Mouse (Mus musculus) midbrain, postnatal 0 days (tissue): ENCODE measurements around the gene Det1. TPM values are rescaled to one million over a fixed set of nuclear protein-coding genes. Genes with fewer than 3 reads are reported as not detected.

ENCODE experiments used
- ATAC-seq: fragments of 200-750 bp; cut with Nextera tagmentation; 2 replicates; pipeline ENCODE4 v1.8.0; 2017; ENCODE audit warnings: moderate number of reproducible peaks, mild to moderate bottlenecking, moderate TSS enrichment, moderate library complexity; ENCODE audit not compliant: low FRiP score
- DNase-seq: peaks from one replicate; pipeline ENCODE4 v3.0.0-alpha.2; 2015; ENCODE audit warnings: low spot score
- H3K27ac ChIP-seq: fragments of 300-500 bp; sonication (generic); 2 replicates; pipeline ENCODE4 v1.5.1; 2014; ENCODE audit warnings: low read depth, mild to moderate bottlenecking, low read length, mixed read lengths
- H3K27me3 ChIP-seq: fragments of 300-500 bp; sonication (generic); 2 replicates; pipeline ENCODE4 v1.6.1; 2014; ENCODE audit warnings: low read length, control low read depth, mixed read lengths; ENCODE audit not compliant: insufficient read depth
- H3K36me3 ChIP-seq: fragments of 300-500 bp; sonication (generic); 2 replicates; pipeline ENCODE4 v1.6.1; 2014; ENCODE audit warnings: low read length, control low read depth, mixed read lengths; ENCODE audit not compliant: insufficient read depth
- H3K4me1 ChIP-seq: fragments of 300-500 bp; sonication (generic); 2 replicates; pipeline ENCODE4 v1.6.1; 2014; ENCODE audit warnings: mild to moderate bottlenecking, control low read depth, antibody characterized with exemption, low read length, mixed read lengths; ENCODE audit not compliant: insufficient read depth
- H3K4me2 ChIP-seq: fragments of 300-500 bp; sonication (generic); 2 replicates; pipeline ENCODE4 v1.6.1; 2014; ENCODE audit warnings: low read depth, mild to moderate bottlenecking, low read length, mixed read lengths; ENCODE audit not compliant: poor library complexity, severe bottlenecking
- H3K4me3 ChIP-seq: fragments of 300-500 bp; sonication (generic); 2 replicates; pipeline ENCODE4 v1.5.1; 2014; ENCODE audit warnings: low read depth, mild to moderate bottlenecking, low read length, moderate library complexity
- H3K9ac ChIP-seq: fragments of 300-500 bp; sonication (generic); replicated peaks from 2 replicates; pipeline ENCODE4 v1.6.1; 2014; ENCODE audit warnings: mild to moderate bottlenecking, low read length, moderate library complexity, mixed read lengths; ENCODE audit not compliant: poor library complexity, severe bottlenecking
- H3K9me3 ChIP-seq: fragments of 300-500 bp; sonication (generic); 2 replicates; pipeline ENCODE4 v1.6.1; 2016; ENCODE audit warnings: low read length, control low read depth
- CTCF ChIP-seq: IDR thresholded peaks from 2 replicates; pipeline ENCODE4 v1.5.1; 2016; ENCODE audit warnings: antibody characterized with exemption, mild to moderate bottlenecking
- whole genome bisulfite sequencing: fragments of 180-500 bp; shearing (Covaris S2); extraction: QIAGEN DNeasy Blood & Tissue Kit; methylation state at CpG from one replicate; pipeline ENCODE4 v1.1.7; 2014; 5-methylcytosine and 5-hydroxymethylcytosine counted together
- polyA plus RNA-seq: library from polyadenylated mRNA; unstranded; fragments of >200 nt; fragmentation: Nextera tagmentation; extraction: Ambion mirVana; gene quantifications from 2 replicates; pipeline ENCODE4 v1.2.1, GENCODE M21; 2015
- total RNA-seq: library from RNA; depleted of rRNA; stranded (reverse); fragments of >200 nt; gene quantifications from 2 replicates; pipeline ENCODE4 v1.2.3, GENCODE M21; 2014; rRNA removed

Det1 gene
- total RNA-seq (12.1 and 13.2 TPM in 2 replicates), polyA plus RNA-seq (5.8 and 6.2 TPM in 2 replicates)

GRCm38 (mm10) chr7:78846737-78847434 is at the start of gene Det1:
Det1 (minus strand) TSS chr7:78847263.
- H3K9ac ChIP-seq: peak within 1 kb of the TSS; percentile 94
- ATAC-seq (peak; percentile 94), DNase-seq (peak; percentile 94)
- H3K4me1 ChIP-seq: peaks cover 7% of the 10 kb centered on the region
- under 1% methylated on average over 50 of the region's 54 CpGs for WGBS
- H3K9me3 ChIP-seq: no peaks in the 10 kb centered on the region
- peak within 1 kb of the TSS; percentile 74 for H3K4me3 ChIP-seq
- H3K27ac ChIP-seq: peak within 1 kb of the TSS; percentile 86
- H3K27me3 ChIP-seq: no peaks in the 10 kb centered on the region; the same call in 1 of the 2 replicates
- peak within 1 kb of the TSS; percentile 71 for H3K4me2 ChIP-seq
- TF ChIP-seq CTCF: peak; percentile 96
- H3K36me3 ChIP-seq: peaks cover 19% of the 10 kb centered on the region

DNA sequence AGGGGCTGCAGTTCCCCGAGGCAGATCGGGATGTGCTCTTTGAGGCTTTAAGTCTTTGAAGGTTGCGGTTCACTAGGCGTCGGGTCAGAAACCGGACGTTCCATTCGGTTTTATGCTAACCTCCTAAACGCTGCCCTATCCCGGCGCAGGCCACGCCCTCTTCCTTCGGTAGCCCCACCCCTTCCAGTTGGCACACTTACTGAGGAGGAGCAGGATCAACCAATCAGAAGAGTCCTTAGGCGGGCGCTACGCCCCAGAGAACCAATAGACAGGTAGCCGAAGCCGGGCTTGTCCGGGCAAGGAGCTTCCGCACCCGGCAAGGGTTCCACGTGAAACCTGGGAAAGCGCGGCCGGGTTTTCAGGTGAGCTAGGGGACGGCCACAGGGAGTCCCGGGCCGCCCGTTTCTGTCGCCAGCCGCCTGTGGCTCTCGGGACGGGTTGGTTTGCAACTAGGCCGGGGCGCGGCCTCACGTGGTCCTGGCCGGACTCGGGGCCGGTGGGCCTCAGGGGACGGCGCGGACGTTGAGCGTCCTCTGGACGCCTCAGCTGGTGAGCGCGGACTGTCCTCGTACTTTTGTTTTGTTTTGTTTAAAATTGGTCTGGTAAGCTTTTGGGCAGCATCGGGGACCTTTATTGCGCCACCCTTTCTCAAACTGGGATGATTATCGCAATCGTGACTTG is 48.7 kb upstream of the Det1 start, which contains the start of gene Aen:
Aen (plus strand) TSS at position 202 of the 681 bp plus-strand sequence.
- peak within 1 kb of the TSS; percentile 70 for H3K9ac ChIP-seq
- no peaks in the 10 kb centered on the region for H3K36me3 ChIP-seq
- H3K27me3 ChIP-seq: no peaks in the 10 kb centered on the region
- H3K27ac ChIP-seq: no peak within 1 kb of the TSS
- H3K9me3 ChIP-seq: no peaks in the 10 kb centered on the region
- peak within 1 kb of the TSS; percentile 93 for H3K4me2 ChIP-seq
- H3K4me3 ChIP-seq: peak within 1 kb of the TSS; percentile 93
- DNase-seq (peak; percentile 98), ATAC-seq (peak; percentile 97)
- 2% methylated on average over 53 of the region's 53 CpGs for WGBS
- peaks cover 8% of the 10 kb centered on the region; the same call in 1 of the 2 replicates for H3K4me1 ChIP-seq
- TF ChIP-seq CTCF: no peak

DNA sequence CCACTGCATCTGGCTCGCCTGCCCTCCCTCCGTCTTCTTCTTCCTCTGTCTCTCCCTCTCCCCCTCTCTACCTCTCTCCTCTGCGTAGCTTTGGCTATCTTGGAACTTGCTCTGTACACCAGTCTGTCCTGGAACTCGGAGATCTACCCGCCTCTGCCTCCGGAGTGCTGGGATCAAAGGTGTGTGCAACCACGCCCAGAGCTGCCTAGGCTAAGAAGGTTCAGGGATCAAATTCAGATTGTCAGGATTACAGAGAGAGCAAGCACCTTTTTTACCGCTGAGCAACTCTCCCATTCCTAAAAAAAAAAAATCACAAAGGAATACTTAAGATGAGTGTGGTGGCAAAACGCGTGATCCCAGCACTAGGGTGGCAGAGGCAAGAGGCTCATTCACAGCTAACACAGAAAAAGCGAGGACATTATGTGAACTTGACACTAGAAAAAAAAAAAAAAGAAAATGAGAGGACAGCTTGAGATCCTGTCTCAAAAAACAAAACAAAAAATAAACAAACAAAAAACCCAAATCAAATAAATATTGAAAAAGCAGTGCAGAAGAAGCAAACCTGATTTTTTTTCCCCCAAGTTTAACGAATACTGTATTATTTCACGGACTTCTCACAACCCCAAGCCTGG is 48.1 kb upstream of the Det1 start:
- Histone ChIP-seq H3K9me3 (no peaks in the 10 kb centered on the region), H3K4me3 (peak overlapping the region; percentile 93), H3K4me2 (peak overlapping the region; percentile 93), H3K4me1 (peaks cover 8% of the 10 kb centered on the region; the same call in 1 of the 2 replicates), H3K36me3 (no peaks in the 10 kb centered on the region), H3K27ac (no peak overlapping the region), H3K27me3 (no peaks in the 10 kb centered on the region), H3K9ac (peak overlapping the region; percentile 70; the same call in 1 of the 2 replicates)
- no peak for ATAC-seq
- WGBS: 49% methylated on average over 13 of the region's 13 CpGs
- TF ChIP-seq CTCF: no peak
- DNase-seq: no peak

GRCm38 (mm10) chr7:78893917-78894316 is 46.9 kb upstream of the Det1 start:
- no peak overlapping the region for H3K9ac ChIP-seq
- ATAC-seq (no peak), DNase-seq (no peak)
- H3K27ac ChIP-seq: no peak overlapping the region
- H3K4me2 ChIP-seq: no peak overlapping the region
- peaks cover 8% of the 10 kb centered on the region; the same call in 1 of the 2 replicates for H3K4me1 ChIP-seq
- H3K36me3 ChIP-seq: no peaks in the 10 kb centered on the region
- no peaks in the 10 kb centered on the region for H3K27me3 ChIP-seq
- no peaks in the 10 kb centered on the region for H3K9me3 ChIP-seq
- 91% methylated on average over 10 of the region's 10 CpGs for WGBS
- H3K4me3 ChIP-seq: no peak overlapping the region
- TF ChIP-seq CTCF: no peak

DNA sequence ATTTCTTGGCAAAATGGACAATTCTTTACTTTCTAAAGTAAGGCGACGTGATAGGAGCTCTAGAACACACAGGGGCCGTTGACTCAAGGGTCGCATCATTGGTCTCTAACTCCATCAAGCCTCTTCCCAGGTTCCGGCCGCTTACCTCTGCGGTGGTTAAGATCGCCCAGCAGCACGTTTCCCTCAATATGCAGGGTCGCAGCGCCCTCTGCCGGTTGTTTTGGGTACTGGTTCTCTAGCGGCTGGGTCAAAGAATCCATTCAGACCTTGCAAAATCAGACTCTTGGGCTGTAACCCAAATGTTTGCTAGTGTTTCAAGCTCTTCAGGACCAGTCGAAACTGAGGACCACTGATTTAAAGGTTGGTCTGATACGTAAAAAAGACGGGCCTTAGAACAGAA is 43.6 kb upstream of the Det1 start:
- ATAC-seq: no peak

More for the DNA sequence above, 43.6 kb upstream of the Det1 start:
- DNase-seq: peak; percentile 82
- H3K27ac ChIP-seq: no peak overlapping the region
- no peaks in the 10 kb centered on the region for H3K27me3 ChIP-seq
- H3K9ac ChIP-seq: no peak overlapping the region
- 2% methylated on average over 16 of the region's 16 CpGs for WGBS
- H3K4me1 ChIP-seq: peaks cover 15% of the 10 kb centered on the region; the same call in 1 of the 2 replicates
- no peaks in the 10 kb centered on the region for H3K9me3 ChIP-seq
- no peak overlapping the region for H3K4me2 ChIP-seq
- peaks cover 5% of the 10 kb centered on the region; the same call in 1 of the 2 replicates for H3K36me3 ChIP-seq
- peak; percentile 99 for TF ChIP-seq CTCF
- no peak overlapping the region for H3K4me3 ChIP-seq
